Mouse (Mus musculus) left cerebral cortex, adult 2 months (tissue): ENCODE results near the gene Serpina3b. TPM values are rescaled to one million over a fixed set of nuclear protein-coding genes. Genes with fewer than 3 reads are reported as not detected.
"Not testable (repeated sequence)": the region's sequence is repeated elsewhere in the genome, so short reads cannot be mapped to it uniquely, and the experiment has no call there.

ENCODE experiments used
- DNase-seq, 2 experiments: peaks; one replicate each; pipeline ENCODE4 v3.0.0; 2021 to 2022; ENCODE audit warnings: low spot score in 2 of 2, mixed read lengths in 1 of 2; ENCODE audit errors: extremely low spot score in 1 of 2
- H3K27ac ChIP-seq: fragments of 200-600 bp; 2 replicates; pipeline ENCODE4 v1.8.1; 2022
- H3K4me3 ChIP-seq: fragments of 200-600 bp; 2 replicates; pipeline ENCODE4 v1.8.1; 2022
- CTCF ChIP-seq: fragments of 200-600 bp; IDR thresholded peaks from 2 replicates; pipeline ENCODE4 v1.8.1; 2022; ENCODE audit warnings: antibody characterized with exemption, mild to moderate bottlenecking, moderate library complexity
- intact Hi-C: fragments of 180-260 bp; cut with DNase I; formaldehyde crosslinking; loops from one replicate; pipeline ENCODE4 v1.15.1; 2025
- long read RNA-seq, 2 experiments: library from polyadenylated mRNA; stranded (forward); transcript quantifications; one replicate each; pipeline ENCODE4 v2.0.0; 2021; ENCODE audit warnings: borderline mapping rate in 2 of 2
- total RNA-seq, 2 experiments: library from RNA; stranded (reverse); gene quantifications; 2 replicates each; pipeline ENCODE4 v1.2.3; 2021

Gene Serpina3b
- total RNA-seq = not detected
- long read RNA-seq, experiment 1 = 0 reads
- long read RNA-seq, experiment 2 = 0 reads

GRCm38 (mm10) chr12:104127696-104128095 is at the start of gene Serpina3b:
Serpina3b (plus strand) TSS chr12:104127996.
- no peak for TF ChIP-seq CTCF
- intact Hi-C loops = no loop called here
- Histone ChIP-seq H3K4me3 (no peak within 1 kb of the TSS), H3K27ac (no peak within 1 kb of the TSS)
- DNase-seq = no peak

- intact Hi-C loops = no loop called here
- H3K4me3 ChIP-seq = no peak overlapping the region
- TF ChIP-seq CTCF = no peak
- DNase-seq = no peak
- no peak overlapping the region for H3K27ac ChIP-seq
Measured at GRCm38 (mm10) chr12:104090119-104090518, 37.7 kb upstream of the Serpina3b start.

GRCm38 (mm10) chr12:104091303-104091702 is 36.5 kb upstream of the Serpina3b start:
- intact Hi-C loops = no loop called here
- no peak overlapping the region for H3K27ac ChIP-seq

GRCm38 (mm10) chr12:104100768-104101167 is 27.0 kb upstream of the Serpina3b start, which contains the start of gene Serpina5:
Serpina5 (plus strand) TSS chr12:104101113.
- DNase-seq = no peak
- intact Hi-C loops = no loop called here
- no peak within 1 kb of the TSS for H3K27ac ChIP-seq
- no peak for TF ChIP-seq CTCF
- no peak within 1 kb of the TSS for H3K4me3 ChIP-seq

More at GRCm38 (mm10) chr12:104091303-104091702, 36.5 kb upstream of the Serpina3b start:
- no peak overlapping the region for H3K4me3 ChIP-seq
- DNase-seq = no peak
- no peak for TF ChIP-seq CTCF

- no peak overlapping the region for H3K27ac ChIP-seq
- TF ChIP-seq CTCF = no peak
- intact Hi-C loops = no loop called here
Measured at GRCm38 (mm10) chr12:104105847-104106246, 21.9 kb upstream of the Serpina3b start.

GRCm38 (mm10) chr12:104106919-104107318 is 20.9 kb upstream of the Serpina3b start:
- intact Hi-C loops = no loop called here

More at GRCm38 (mm10) chr12:104105847-104106246, 21.9 kb upstream of the Serpina3b start:
- DNase-seq = no peak
- H3K4me3 ChIP-seq = no peak overlapping the region

GRCm38 (mm10) chr12:104108507-104108906 is 19.3 kb upstream of the Serpina3b start:
- H3K4me3 ChIP-seq = no peak overlapping the region
- no peak for DNase-seq
- H3K27ac ChIP-seq = no peak overlapping the region
- intact Hi-C loops = no loop called here
- TF ChIP-seq CTCF = no peak

More at GRCm38 (mm10) chr12:104106919-104107318, 20.9 kb upstream of the Serpina3b start:
- no peak for DNase-seq
- no peak overlapping the region for H3K27ac ChIP-seq
- H3K4me3 ChIP-seq = no peak overlapping the region
- TF ChIP-seq CTCF = no peak

GRCm38 (mm10) chr12:104112333-104112732 is 15.5 kb upstream of the Serpina3b start, which contains the start of gene Serpina3a:
Serpina3a (plus strand) TSS chr12:104112724.
- DNase-seq, H3K27ac ChIP-seq, H3K4me3 ChIP-seq, intact Hi-C loops: not testable (repeated sequence)

GRCm38 (mm10) chr12:104114921-104115579 is 12.7 kb upstream of the Serpina3b start:
- intact Hi-C loops = no loop called here
- no peak for TF ChIP-seq CTCF
- H3K27ac ChIP-seq = no peak overlapping the region
- H3K4me3 ChIP-seq = no peak overlapping the region
- no peak for DNase-seq

- no peak overlapping the region for H3K4me3 ChIP-seq
- no peak overlapping the region for H3K27ac ChIP-seq
- intact Hi-C loops = no loop called here
- no peak for DNase-seq
- TF ChIP-seq CTCF = no peak
Measured at GRCm38 (mm10) chr12:104123097-104123496, 4.7 kb upstream of the Serpina3b start.

- no peak for DNase-seq
- Histone ChIP-seq H3K27ac (no peak overlapping the region), H3K4me3 (no peak overlapping the region)
- no peak for TF ChIP-seq CTCF
- intact Hi-C loops = no loop called here
Measured at GRCm38 (mm10) chr12:104123996-104124395, 3.8 kb upstream of the Serpina3b start.

- H3K27ac ChIP-seq = no peak overlapping the region
- no peak for TF ChIP-seq CTCF
- no peak for DNase-seq
Measured at GRCm38 (mm10) chr12:104125021-104125560, 2.7 kb upstream of the Serpina3b start.

More at GRCm38 (mm10) chr12:104125021-104125560, 2.7 kb upstream of the Serpina3b start:
- H3K4me3 ChIP-seq = no peak overlapping the region
- intact Hi-C loops = no loop called here
